Mouse (Mus musculus) neural tube, embryonic 12.5 days (tissue): ENCODE measurements around the gene Ntan1. TPM values are rescaled to one million over a fixed set of nuclear protein-coding genes. Genes with fewer than 3 reads are reported as not detected.
"Not testable (repeated sequence)": the region's sequence is repeated elsewhere in the genome, so short reads cannot be mapped to it uniquely, and the experiment has no call there.

Experiments used
- ATAC-seq: fragments of 200-750 bp; cut with Nextera tagmentation; 2 replicates; pipeline ENCODE4 v1.8.0; 2017; ENCODE audit warnings: low read depth, mild to moderate bottlenecking, moderate TSS enrichment, moderate library complexity; ENCODE audit not compliant: low FRiP score
- H3K27ac ChIP-seq: fragments of 300-500 bp; sonication (generic); 2 replicates; pipeline ENCODE4 v1.5.1; 2016
- H3K27me3 ChIP-seq: fragments of 300-500 bp; sonication (generic); replicated peaks from 2 replicates; pipeline ENCODE4 v1.6.1; 2016; ENCODE audit warnings: mild to moderate bottlenecking
- H3K36me3 ChIP-seq: fragments of 300-500 bp; sonication (generic); 2 replicates; pipeline ENCODE4 v1.6.1; 2016; ENCODE audit warnings: mild to moderate bottlenecking
- H3K4me1 ChIP-seq: fragments of 300-500 bp; sonication (generic); 2 replicates; pipeline ENCODE4 v1.6.1; 2016
- H3K4me2 ChIP-seq: fragments of 300-500 bp; sonication (generic); replicated peaks from 2 replicates; pipeline ENCODE4 v1.6.1; 2016; ENCODE audit warnings: mild to moderate bottlenecking
- H3K4me3 ChIP-seq: fragments of 300-500 bp; sonication (generic); 2 replicates; pipeline ENCODE4 v1.5.1; 2016
- H3K9ac ChIP-seq: fragments of 300-500 bp; sonication (generic); 2 replicates; pipeline ENCODE4 v1.6.1; 2016; ENCODE audit warnings: mild to moderate bottlenecking
- H3K9me3 ChIP-seq: fragments of 300-500 bp; sonication (generic); 2 replicates; pipeline ENCODE4 v1.6.1; 2016; ENCODE audit warnings: mild to moderate bottlenecking
- WGBS: fragments of 180-500 bp; shearing (Covaris S2); methylation state at CpG from one replicate; pipeline ENCODE4 v1.1.7; 2016; 5-methylcytosine and 5-hydroxymethylcytosine counted together
- polyA plus RNA-seq: library from polyadenylated mRNA; unstranded; fragments of >200 nt; fragmentation: Nextera tagmentation; extraction: Ambion mirVana; gene quantifications from 2 replicates; pipeline ENCODE4 v1.2.1, GENCODE M21; 2016

Gene Ntan1
- polyA plus RNA-seq, 1 experiment from 2014 or later: 176 TPM

DNA sequence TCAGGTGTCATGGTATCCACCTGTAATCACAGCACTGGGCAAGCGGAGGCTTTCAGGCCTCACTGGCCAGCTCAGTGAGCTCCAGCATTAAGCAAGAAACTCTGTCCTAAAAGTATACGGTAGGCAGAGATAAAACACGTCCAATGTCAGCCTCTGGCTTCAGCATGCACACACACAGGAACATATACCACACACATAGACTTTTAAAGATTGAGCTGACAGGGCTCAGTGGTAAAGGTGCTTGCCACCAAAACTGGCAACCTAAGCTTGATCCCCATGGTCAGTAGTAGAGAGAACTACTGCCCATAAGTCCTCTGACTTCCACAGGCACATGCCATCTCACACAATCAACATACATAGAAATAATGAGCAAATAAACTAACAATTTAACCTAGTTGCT lies 22.3 kb downstream of the Ntan1 start:
- 93% methylated on average over 3 of the region's 3 CpGs for whole genome bisulfite sequencing

DNA sequence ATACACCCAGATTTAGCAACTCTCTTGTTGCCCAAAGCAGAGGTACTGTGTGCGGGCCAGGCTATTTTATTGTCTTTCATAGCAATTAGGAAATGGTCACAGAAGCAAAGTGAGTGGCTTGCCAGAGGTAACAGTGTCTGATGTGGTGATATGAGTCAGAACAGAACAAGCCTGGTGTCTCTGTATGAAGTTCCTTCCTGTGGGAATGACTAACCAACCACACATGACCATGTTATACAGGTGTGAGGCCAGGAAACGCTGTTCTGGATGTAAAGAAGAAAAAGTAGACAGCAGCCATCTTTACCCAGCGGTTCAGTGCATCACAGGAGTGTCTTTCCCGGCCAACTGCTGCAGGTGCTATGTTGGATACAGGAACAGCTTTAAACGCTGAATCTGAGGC lies 26.4 kb downstream of the Ntan1 start:
- 94% methylated on average over 5 of the region's 5 CpGs for WGBS
- Histone ChIP-seq H3K9me3 (no peaks in the 10 kb centered on the region), H3K27me3 (no peaks in the 10 kb centered on the region), H3K4me1 (no peaks in the 10 kb centered on the region), H3K4me2 (no peak overlapping the region), H3K27ac (no peak overlapping the region), H3K4me3 (no peak overlapping the region), H3K9ac (no peak overlapping the region), H3K36me3 (peaks cover 42% of the 10 kb centered on the region)
- ATAC-seq: no peak

More for the DNA sequence above, 22.3 kb downstream of the Ntan1 start:
- ATAC-seq: no peak
- Histone ChIP-seq H3K9me3 (no peaks in the 10 kb centered on the region), H3K4me1 (no peaks in the 10 kb centered on the region), H3K27ac (no peak overlapping the region), H3K9ac (no peak overlapping the region), H3K4me3 (no peak overlapping the region), H3K27me3 (no peaks in the 10 kb centered on the region), H3K36me3 (peaks cover 73% of the 10 kb centered on the region), H3K4me2 (no peak overlapping the region)

- no peaks in the 10 kb centered on the region for H3K27me3 ChIP-seq
- no peak overlapping the region for H3K4me3 ChIP-seq
- no peaks in the 10 kb centered on the region for H3K4me1 ChIP-seq
- no peak for ATAC-seq
- WGBS: 94% methylated on average over 1 of the region's 1 CpGs
- H3K9ac ChIP-seq: no peak overlapping the region
- H3K27ac ChIP-seq: no peak overlapping the region
- no peak overlapping the region for H3K4me2 ChIP-seq
- no peaks in the 10 kb centered on the region for H3K9me3 ChIP-seq
- peaks cover 36% of the 10 kb centered on the region for H3K36me3 ChIP-seq
These were observed 28.0 kb downstream of the Ntan1 start for GRCm38 (mm10) chr16:13846675-13847074.

- no peaks in the 10 kb centered on the region for H3K27me3 ChIP-seq
- H3K4me3 ChIP-seq: no peak overlapping the region
- 81% methylated on average over 2 of the region's 2 CpGs for WGBS
- no peak overlapping the region for H3K4me2 ChIP-seq
- no peak overlapping the region for H3K27ac ChIP-seq
- H3K4me1 ChIP-seq: no peaks in the 10 kb centered on the region
- no peaks in the 10 kb centered on the region for H3K9me3 ChIP-seq
- H3K9ac ChIP-seq: no peak overlapping the region
- ATAC-seq: no peak
- H3K36me3 ChIP-seq: peaks cover 35% of the 10 kb centered on the region
These were observed 29.7 kb downstream of the Ntan1 start for GRCm38 (mm10) chr16:13848310-13848709.

GRCm38 (mm10) chr16:13851446-13851845 lies 32.8 kb downstream of the Ntan1 start:
- Histone ChIP-seq H3K4me1 (no peaks in the 10 kb centered on the region), H3K36me3 (peaks cover 14% of the 10 kb centered on the region), H3K4me3 (no peak overlapping the region), H3K4me2 (no peak overlapping the region), H3K9me3 (no peaks in the 10 kb centered on the region), H3K27ac (no peak overlapping the region), H3K9ac (no peak overlapping the region), H3K27me3 (no peaks in the 10 kb centered on the region)
- 91% methylated on average over 4 of the region's 4 CpGs for WGBS
- ATAC-seq: no peak

GRCm38 (mm10) chr16:13853886-13854285 lies 35.2 kb downstream of the Ntan1 start:
- Histone ChIP-seq H3K9me3 (no peaks in the 10 kb centered on the region), H3K27me3 (no peaks in the 10 kb centered on the region), H3K36me3 (peaks cover 24% of the 10 kb centered on the region), H3K9ac (no peak overlapping the region), H3K4me3 (no peak overlapping the region), H3K27ac (no peak overlapping the region), H3K4me1 (no peaks in the 10 kb centered on the region), H3K4me2 (no peak overlapping the region)
- WGBS: 90% methylated on average over 4 of the region's 4 CpGs
- no peak for ATAC-seq

DNA sequence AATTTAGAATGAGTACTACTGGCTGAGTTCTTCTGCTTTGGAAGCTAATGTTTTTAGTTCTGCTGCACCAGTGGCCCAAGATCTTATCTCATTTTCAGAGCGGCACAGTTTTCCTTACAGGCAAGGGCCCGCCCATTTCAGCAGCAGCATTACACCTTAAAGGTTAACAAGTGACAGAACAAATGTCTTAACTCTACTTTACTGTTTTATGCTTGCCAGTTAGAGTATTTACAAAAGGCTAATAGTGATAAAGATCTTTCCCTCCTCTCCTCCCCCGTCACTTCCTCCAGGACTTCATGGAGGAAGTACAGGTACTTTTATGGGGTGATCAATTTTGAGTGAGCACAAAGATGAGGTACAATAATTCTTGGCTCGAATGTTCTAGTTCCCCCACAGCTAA lies 47.4 kb downstream of the Ntan1 start:
- no peak for ATAC-seq
- peaks cover 7% of the 10 kb centered on the region; the same call in 1 of the 2 replicates for H3K36me3 ChIP-seq
- H3K27ac ChIP-seq: no peak overlapping the region
- H3K9me3 ChIP-seq: no peaks in the 10 kb centered on the region
- no peak overlapping the region for H3K9ac ChIP-seq
- no peaks in the 10 kb centered on the region for H3K27me3 ChIP-seq
- peaks cover 7% of the 10 kb centered on the region; the same call in 1 of the 2 replicates for H3K4me1 ChIP-seq
- no peak overlapping the region for H3K4me2 ChIP-seq
- 85% methylated on average over 4 of the region's 4 CpGs for WGBS
- H3K4me3 ChIP-seq: no peak overlapping the region

DNA sequence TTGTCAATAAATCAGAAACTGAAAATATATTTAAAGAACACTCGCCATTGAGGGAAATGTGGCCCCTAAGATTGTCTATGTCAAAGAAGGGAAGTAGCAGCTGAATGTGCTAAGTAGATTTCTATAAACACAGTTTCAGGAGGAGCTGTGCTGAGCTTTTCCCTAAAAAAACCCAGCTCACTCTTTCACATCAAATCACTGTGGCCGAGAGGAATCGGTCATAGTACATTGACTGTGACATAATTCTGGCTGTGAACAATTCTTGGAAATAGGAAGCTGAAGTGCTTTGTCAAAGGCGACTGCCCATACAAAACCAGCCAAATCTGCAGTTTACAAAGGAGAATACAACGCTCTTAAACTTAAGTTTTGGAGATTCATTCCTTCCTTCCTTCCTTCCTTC lies 48.0 kb downstream of the Ntan1 start:
- Histone ChIP-seq H3K36me3 (peaks cover 8% of the 10 kb centered on the region), H3K27me3 (no peaks in the 10 kb centered on the region), H3K9ac (no peak overlapping the region), H3K27ac (no peak overlapping the region), H3K4me1 (peaks cover 7% of the 10 kb centered on the region; the same call in 1 of the 2 replicates), H3K4me3 (no peak overlapping the region), H3K9me3 (no peaks in the 10 kb centered on the region), H3K4me2 (no peak overlapping the region)
- WGBS: 87% methylated on average over 5 of the region's 5 CpGs
- no peak for ATAC-seq

DNA sequence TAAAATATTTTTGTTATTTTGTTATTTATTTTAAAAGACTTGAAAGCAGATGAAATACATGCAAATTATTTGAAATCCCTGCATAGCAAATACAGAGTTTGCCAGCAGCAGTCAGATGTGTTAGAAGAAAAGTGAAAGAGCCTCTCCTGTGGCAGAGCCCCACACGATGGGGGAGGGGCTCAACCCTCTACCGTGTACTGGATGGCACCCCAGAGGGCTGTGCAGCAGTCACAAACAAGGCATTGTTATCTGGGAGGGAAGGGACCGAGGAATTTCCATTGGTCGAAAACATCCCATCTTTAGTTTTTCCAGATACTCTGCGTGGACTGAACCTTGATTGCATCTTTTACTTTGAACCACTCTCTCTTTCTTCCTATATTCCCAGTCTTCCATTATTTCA lies 48.8 kb downstream of the Ntan1 start:
- not testable (repeated sequence) for H3K9me3 ChIP-seq, H3K27ac ChIP-seq, H3K4me3 ChIP-seq, H3K4me1 ChIP-seq, H3K27me3 ChIP-seq, H3K9ac ChIP-seq
- H3K4me2 ChIP-seq: peak overlapping the region; percentile 73; the same call in 1 of the 2 replicates
- ATAC-seq: peak; percentile 90
- 11% methylated on average over 5 of the region's 5 CpGs for WGBS
- peaks cover 16% of the 10 kb centered on the region for H3K36me3 ChIP-seq

- Histone ChIP-seq H3K9me3 (no peaks in the 10 kb centered on the region), H3K4me3 (peak overlapping the region; percentile 36), H3K27me3 (no peaks in the 10 kb centered on the region), H3K36me3 (peaks cover 16% of the 10 kb centered on the region), H3K9ac (peak overlapping the region; percentile 69), H3K27ac (peak overlapping the region; percentile 54; the same call in 1 of the 2 replicates), H3K4me2 (peak overlapping the region; percentile 73), H3K4me1 (peaks cover 7% of the 10 kb centered on the region; the same call in 1 of the 2 replicates)
- WGBS: 5% methylated on average over 42 of the region's 42 CpGs
- ATAC-seq: peak; percentile 86
These were observed 49.4 kb downstream of the Ntan1 start for GRCm38 (mm10) chr16:13867910-13868514.

GRCm38 (mm10) chr16:13875483-13875882 lies 56.8 kb downstream of the Ntan1 start:
- 97% methylated on average over 4 of the region's 4 CpGs for WGBS
- Histone ChIP-seq H3K36me3 (peaks cover 43% of the 10 kb centered on the region), H3K27me3 (no peaks in the 10 kb centered on the region), H3K27ac (no peak overlapping the region), H3K4me3 (no peak overlapping the region), H3K9me3 (no peaks in the 10 kb centered on the region), H3K4me2 (no peak overlapping the region), H3K9ac (no peak overlapping the region), H3K4me1 (no peaks in the 10 kb centered on the region)
- ATAC-seq: no peak

DNA sequence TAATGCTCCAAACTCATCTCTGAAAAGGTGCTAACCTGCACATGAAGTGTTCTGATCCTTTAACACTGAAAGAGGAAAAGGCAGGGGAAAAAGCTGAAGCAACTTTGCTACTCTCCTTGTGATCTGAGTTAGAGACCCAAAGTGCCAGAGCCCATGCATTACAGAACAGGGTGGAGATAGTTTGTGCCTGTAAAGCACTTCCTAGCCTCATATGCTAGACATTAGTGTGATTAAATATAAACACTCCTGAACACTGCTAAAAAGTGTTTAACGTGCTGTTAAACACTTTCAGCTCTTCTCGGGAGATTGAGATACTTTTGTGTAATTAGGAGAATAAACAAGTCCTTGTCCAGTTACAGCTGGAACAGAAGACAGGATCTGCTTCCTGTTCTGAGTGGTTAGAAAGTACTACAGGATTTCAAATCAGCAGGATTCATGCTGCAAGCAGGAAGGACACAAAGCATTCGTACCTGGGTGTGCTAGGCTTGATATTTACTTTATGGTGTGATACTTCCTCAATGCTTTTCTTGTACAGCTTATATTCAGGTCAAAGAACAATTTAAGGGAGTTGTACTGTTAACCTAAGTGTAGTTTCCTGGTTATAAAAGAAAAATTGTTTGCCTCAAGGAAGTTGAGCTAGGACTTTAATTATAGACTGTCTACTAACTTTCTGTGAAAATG lies 64.6 kb downstream of the Ntan1 start:
- no peak for ATAC-seq
- H3K9me3 ChIP-seq: no peaks in the 10 kb centered on the region
- H3K36me3 ChIP-seq: peaks cover 5% of the 10 kb centered on the region
- H3K4me2 ChIP-seq: no peak overlapping the region
- no peak overlapping the region for H3K27ac ChIP-seq
- no peak overlapping the region for H3K9ac ChIP-seq
- no peaks in the 10 kb centered on the region for H3K4me1 ChIP-seq
- H3K4me3 ChIP-seq: no peak overlapping the region
- 73% methylated on average over 3 of the region's 3 CpGs for WGBS
- no peaks in the 10 kb centered on the region for H3K27me3 ChIP-seq
